Mouse (Mus musculus): ENCODE measurements around the gene Grid1.

Gene Grid1

GRCm38 (mm10) chr14:34837145-34837544, 17.2 kb downstream of the Grid1 start:
- DNase-seq (ENCODE audit: low spot score in 2 of 2) = no peak

GRCm38 (mm10) chr14:34838999-34839398, 19.1 kb downstream of the Grid1 start:
- DNase-seq (ENCODE audit: low spot score in 2 of 2) = no peak

- no peak for DNase-seq (ENCODE audit: low spot score in 2 of 2)
Observed at GRCm38 (mm10) chr14:34839898-34840297, 20.0 kb downstream of the Grid1 start.

GRCm38 (mm10) chr14:34843579-34843978, 23.7 kb downstream of the Grid1 start:
- DNase-seq (ENCODE audit: low spot score in 2 of 2) = no peak

GRCm38 (mm10) chr14:34844166-34844565, 24.3 kb downstream of the Grid1 start:
- DNase-seq (ENCODE audit: low spot score in 2 of 2) = no peak

- no peak for DNase-seq (ENCODE audit: low spot score in 2 of 2)
Observed at GRCm38 (mm10) chr14:34846799-34847198, 26.9 kb downstream of the Grid1 start.

GRCm38 (mm10) chr14:34847625-34848024, 27.7 kb downstream of the Grid1 start:
- DNase-seq (ENCODE audit: low spot score in 2 of 2) = no peak

- no peak for DNase-seq (ENCODE audit: low spot score in 2 of 2)
Observed at GRCm38 (mm10) chr14:34860891-34861780, 41.2 kb downstream of the Grid1 start.

- no peak for DNase-seq (ENCODE audit: low spot score in 2 of 2)
Observed at GRCm38 (mm10) chr14:34867266-34867665, 47.4 kb downstream of the Grid1 start.

GRCm38 (mm10) chr14:34868513-34869260, 48.8 kb downstream of the Grid1 start:
- no peak for DNase-seq (ENCODE audit: low spot score in 2 of 2)

- DNase-seq (ENCODE audit: low spot score in 2 of 2) = no peak
Observed at GRCm38 (mm10) chr14:34879996-34880395, 60.1 kb downstream of the Grid1 start.

GRCm38 (mm10) chr14:34880431-34881421, 60.8 kb downstream of the Grid1 start:
- no peak for DNase-seq (ENCODE audit: low spot score in 2 of 2)

GRCm38 (mm10) chr14:34884194-34884593, 64.3 kb downstream of the Grid1 start:
- no peak for DNase-seq (ENCODE audit: low spot score in 2 of 2)

- DNase-seq (ENCODE audit: low spot score in 2 of 2) = no peak
Observed at GRCm38 (mm10) chr14:34884611-34885010, 64.7 kb downstream of the Grid1 start.

- no peak for DNase-seq (ENCODE audit: low spot score in 2 of 2)
Observed at GRCm38 (mm10) chr14:34891769-34892532, 72.0 kb downstream of the Grid1 start.

GRCm38 (mm10) chr14:34896253-34896982, 76.5 kb downstream of the Grid1 start:
- no peak for DNase-seq (ENCODE audit: low spot score in 2 of 2)

GRCm38 (mm10) chr14:34903854-34904253, 83.9 kb downstream of the Grid1 start:
- no peak for DNase-seq (ENCODE audit: low spot score in 2 of 2)

GRCm38 (mm10) chr14:34905697-34906096, 85.8 kb downstream of the Grid1 start:
- no peak for DNase-seq (ENCODE audit: low spot score in 2 of 2)

- no peak for DNase-seq (ENCODE audit: low spot score in 2 of 2)
Observed at GRCm38 (mm10) chr14:34908366-34908765, 88.5 kb downstream of the Grid1 start.

- no peak for DNase-seq (ENCODE audit: low spot score in 2 of 2)
Observed at GRCm38 (mm10) chr14:34908804-34909203, 88.9 kb downstream of the Grid1 start.

All from spleen, postnatal 4 days (tissue).